In the genomic region with DNA sequence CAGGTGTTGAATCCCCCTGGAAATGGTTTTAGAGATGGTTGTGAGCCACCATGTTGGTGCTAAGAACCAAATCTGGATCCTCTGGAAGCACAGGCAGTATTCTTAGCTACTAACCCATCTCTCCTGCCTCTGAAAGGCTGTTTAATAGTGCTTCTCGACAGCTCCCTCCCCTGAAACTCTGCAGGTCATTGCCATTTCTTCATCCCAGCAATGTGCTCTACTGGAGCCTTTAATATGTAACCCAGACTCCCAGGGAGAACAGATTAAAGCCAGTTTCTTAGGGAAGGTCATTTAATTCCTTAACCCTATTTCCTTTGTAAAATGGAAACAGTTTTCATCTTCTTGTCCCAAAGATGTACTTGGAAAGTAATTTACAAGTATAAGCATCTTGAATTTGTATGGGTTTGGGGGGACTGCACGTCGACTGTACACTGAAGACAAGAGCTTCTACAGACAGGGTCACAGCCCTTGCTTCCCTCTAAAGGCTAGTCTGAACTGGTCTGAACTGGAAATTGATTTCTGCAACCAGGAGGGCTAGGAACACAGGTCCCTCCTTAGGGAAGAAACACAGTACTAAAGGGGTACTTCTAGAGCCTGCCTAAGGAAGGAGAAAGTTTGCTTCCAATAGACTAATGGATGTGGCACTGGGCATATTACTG, we compare ENCODE assay signal across 1 mouse cellular context.
A peak's percentile ranks its signal among the peaks of the same experiment; 100 is the strongest.
TF ChIP-seq lines count a peak whose summit lies in the region.

No protein-coding gene starts in this region.

TF ChIP-seq in MEL, 35 proteins besides CTCF, POLR2A, EP300 and RAD21:
- 0 out of 2 replicates have a peak, but pooled peaks have one; percentile 12 for TF ChIP-seq POLR2AphosphoS2 (IDR thresholded peaks at IDR 0.05; ENCODE audit: low read length)
- TF ChIP-seq ZMIZ1 (IDR thresholded peaks at IDR 0.05; ENCODE audit: low read depth, low read length), result no peak
- TF ChIP-seq USF2 (IDR thresholded peaks at IDR 0.05; ENCODE audit: borderline replicate concordance in 1 of 2, insufficient read depth in 1 of 2, low read depth in 1 of 2, low read length in 2 of 2), result no peak
